Mouse (Mus musculus) bone marrow macrophage, adult 2 months (primary cell): Measurements from ENCODE around the gene Lrrc61. TPM values are rescaled to one million over a fixed set of nuclear protein-coding genes. Genes with fewer than 3 reads are reported as not detected.

Source experiments
- H3K27ac ChIP-seq: 2 replicates; pipeline ENCODE4 v1.5.1; 2012; ENCODE audit warnings: low read depth, low read length; ENCODE audit not compliant: insufficient read depth
- H3K4me1 ChIP-seq: 2 replicates; pipeline ENCODE4 v1.6.1; 2012; ENCODE audit warnings: low read length; ENCODE audit not compliant: control insufficient read depth, insufficient read depth
- H3K4me3 ChIP-seq: 2 replicates; pipeline ENCODE4 v1.5.1; 2012; ENCODE audit warnings: mild to moderate bottlenecking, low read length, moderate library complexity; ENCODE audit not compliant: insufficient read depth
- CTCF ChIP-seq: IDR thresholded peaks from 2 replicates; pipeline ENCODE4 v1.5.1; 2012; ENCODE audit warnings: low read depth, mild to moderate bottlenecking, low read length, moderate library complexity
- POLR2A ChIP-seq: IDR thresholded peaks from 2 replicates; pipeline ENCODE4 v1.6.1; 2012; ENCODE audit warnings: mild to moderate bottlenecking, low read depth, low read length, borderline replicate concordance
- polyA plus RNA-seq: library from polyadenylated mRNA; stranded (reverse); fragments of >200 nt; gene quantifications from 2 replicates; pipeline ENCODE4 v1.2.4, GENCODE M21; 2012; ENCODE audit not compliant: missing spikeins, insufficient read depth, insufficient read length

Lrrc61 gene
- polyA plus RNA-seq, 1 experiment = 19.1 TPM

DNA sequence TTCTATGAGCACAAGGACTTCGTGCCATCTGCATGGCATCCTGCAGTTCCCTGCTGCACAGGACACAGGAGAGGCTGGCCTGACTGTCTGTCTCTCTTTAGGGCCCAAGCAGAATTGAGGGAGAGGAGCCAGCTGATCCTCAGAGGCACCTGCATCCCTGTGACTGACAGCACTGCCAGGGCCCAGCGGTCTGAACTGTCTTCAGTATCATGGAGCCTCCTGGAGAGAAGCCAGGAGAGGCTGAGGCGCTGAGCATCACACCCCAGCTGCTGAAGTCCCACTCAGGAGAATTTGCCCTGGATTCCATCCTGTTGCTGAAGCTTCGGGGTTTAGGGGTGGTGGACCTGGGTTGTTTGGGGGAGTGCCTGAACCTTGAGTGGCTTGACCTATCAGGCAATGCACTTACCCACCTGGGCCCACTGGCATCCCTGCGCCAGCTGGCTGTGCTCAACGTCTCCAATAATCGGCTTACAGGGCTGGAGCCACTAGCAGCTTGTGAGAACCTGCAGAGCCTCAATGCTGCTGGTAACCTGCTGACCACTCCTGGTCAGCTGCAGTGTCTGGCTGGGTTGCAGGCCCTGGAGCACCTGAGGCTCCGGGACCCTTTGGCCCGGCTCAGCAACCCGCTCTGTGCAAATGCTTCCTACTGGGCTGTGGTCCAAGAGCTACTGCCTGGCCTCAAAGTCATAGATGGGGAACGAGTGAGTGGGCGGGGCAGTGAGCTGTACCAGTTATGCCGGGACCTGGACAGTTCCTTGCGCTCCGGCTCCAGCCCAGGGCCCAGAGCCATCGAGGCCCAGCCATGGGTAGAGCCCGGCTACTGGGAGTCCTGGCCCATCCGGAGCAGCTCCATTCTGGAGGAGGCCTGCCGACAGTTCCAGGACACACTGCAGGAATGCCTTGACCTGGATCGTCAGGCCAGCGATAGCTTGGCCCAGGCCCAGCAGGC is 13.7 kb downstream of the Lrrc61 start:
- TF ChIP-seq POLR2A (no peak), CTCF (no peak)
- Histone ChIP-seq H3K4me1 (no peaks in the 10 kb centered on the region), H3K4me3 (no peak overlapping the region), H3K27ac (no peak overlapping the region)

DNA sequence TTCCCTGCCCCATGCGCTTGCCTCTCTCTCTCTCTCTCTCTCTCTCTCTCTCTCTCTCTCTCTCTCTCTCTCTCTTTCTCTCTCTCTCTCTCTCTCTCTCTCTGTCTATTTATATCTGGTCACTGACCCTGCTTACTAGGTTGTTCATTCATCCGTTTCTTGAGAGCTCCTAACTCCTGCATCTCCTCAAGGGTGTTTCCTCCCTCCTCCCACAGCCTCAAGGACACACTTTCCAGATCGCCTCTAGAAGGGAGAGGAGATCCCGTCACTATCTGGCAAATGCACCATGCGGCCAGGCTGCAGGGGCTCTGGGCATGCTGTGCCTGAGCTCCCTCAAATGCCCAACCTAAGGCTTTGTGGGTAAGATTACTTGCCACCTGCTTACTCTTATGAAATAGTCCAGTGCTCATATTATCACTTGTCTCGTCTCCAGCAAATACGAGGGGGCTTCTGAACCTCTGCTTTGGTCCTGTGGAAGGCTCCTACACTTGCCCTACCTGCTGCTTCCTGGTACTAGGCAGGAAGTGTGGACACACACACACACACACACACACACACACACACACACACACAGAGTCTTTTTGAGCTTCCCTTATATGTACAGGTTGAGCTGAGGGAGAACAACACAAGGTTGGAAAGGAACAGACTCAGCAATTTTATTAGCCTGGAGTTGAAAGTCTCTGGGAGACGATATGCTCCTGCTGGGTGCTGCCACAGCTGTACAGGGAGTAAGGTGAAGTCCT is 14.6 kb downstream of the Lrrc61 start:
- no peak for TF ChIP-seq POLR2A
- no peak for TF ChIP-seq CTCF
- H3K4me3 ChIP-seq = no peak overlapping the region
- no peak overlapping the region for H3K27ac ChIP-seq
- H3K4me1 ChIP-seq = no peaks in the 10 kb centered on the region

DNA sequence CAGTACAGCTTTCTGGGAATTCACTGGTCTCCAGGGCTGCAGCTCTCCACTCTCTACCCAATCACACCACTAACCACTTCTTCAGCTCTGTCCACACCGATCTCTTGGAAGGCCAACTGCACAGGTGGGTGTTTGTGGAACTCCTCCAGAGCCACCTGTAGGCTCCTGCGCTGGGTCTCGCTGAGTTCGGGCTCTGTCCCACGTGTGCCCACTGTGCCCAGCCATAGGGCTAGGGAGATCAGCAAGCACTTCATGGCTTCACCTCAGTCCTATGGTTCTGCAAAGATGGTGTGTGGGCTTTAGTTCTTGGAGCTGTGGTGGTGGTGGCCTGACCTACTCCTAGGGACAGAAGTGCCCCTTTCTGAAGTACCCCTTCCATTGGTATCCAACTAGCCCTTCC is 17.4 kb downstream of the Lrrc61 start:
- H3K4me3 ChIP-seq = no peak overlapping the region
- H3K4me1 ChIP-seq = no peaks in the 10 kb centered on the region
- no peak overlapping the region for H3K27ac ChIP-seq
- TF ChIP-seq POLR2A (no peak), CTCF (no peak)

- no peaks in the 10 kb centered on the region for H3K4me1 ChIP-seq
- no peak within 1 kb of the TSS for H3K4me3 ChIP-seq
- H3K27ac ChIP-seq = no peak within 1 kb of the TSS
- TF ChIP-seq POLR2A (no peak), CTCF (no peak)
Measured at GRCm38 (mm10) chr6:48572572-48573061, 18.0 kb downstream of the Lrrc61 start, which contains the start of gene Rarres2. Gene Rarres2, minus strand, starts transcription at chr6:48572789.

- no peak for TF ChIP-seq CTCF
- TF ChIP-seq POLR2A = no peak
- Histone ChIP-seq H3K4me3 (no peak overlapping the region), H3K4me1 (peaks cover 2% of the 10 kb centered on the region), H3K27ac (no peak overlapping the region)
Measured at GRCm38 (mm10) chr6:48573280-48573679, 18.7 kb downstream of the Lrrc61 start.

- no peak overlapping the region for H3K4me3 ChIP-seq
- TF ChIP-seq POLR2A (no peak), CTCF (no peak)
- H3K4me1 ChIP-seq = peaks cover 8% of the 10 kb centered on the region
- no peak overlapping the region for H3K27ac ChIP-seq
Measured at GRCm38 (mm10) chr6:48573981-48574380, 19.4 kb downstream of the Lrrc61 start.

- TF ChIP-seq POLR2A = no peak
- no peak for TF ChIP-seq CTCF
- Histone ChIP-seq H3K4me1 (peaks cover 20% of the 10 kb centered on the region), H3K4me3 (peak overlapping the region; percentile 14; the same call in 1 of the 2 replicates), H3K27ac (peak overlapping the region; percentile 94)
Measured at GRCm38 (mm10) chr6:48578736-48579135, 24.1 kb downstream of the Lrrc61 start.

- Histone ChIP-seq H3K4me3 (peak overlapping the region; percentile 54), H3K27ac (peak overlapping the region; percentile 94), H3K4me1 (peaks cover 20% of the 10 kb centered on the region)
- TF ChIP-seq POLR2A = no peak
- no peak for TF ChIP-seq CTCF
Measured at GRCm38 (mm10) chr6:48579215-48579648, 24.6 kb downstream of the Lrrc61 start.

DNA sequence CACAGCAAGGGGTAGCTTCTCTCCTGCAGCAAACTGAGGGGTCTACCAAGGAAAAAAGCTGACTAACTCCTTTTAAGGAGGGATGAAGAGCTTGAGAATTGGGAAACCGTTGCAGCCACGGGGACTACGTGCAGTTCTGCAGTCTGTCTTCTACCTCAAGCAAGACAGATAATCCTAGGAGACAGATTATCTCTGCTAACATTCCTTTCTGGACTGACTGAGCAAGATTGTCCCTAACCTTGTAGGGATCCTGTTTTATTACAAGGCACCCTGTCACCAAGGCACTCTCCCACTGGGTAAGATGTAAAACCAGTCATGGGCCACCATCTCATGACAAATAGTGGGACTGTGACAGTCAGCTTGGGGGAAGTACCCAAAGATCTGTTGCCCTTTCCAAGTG is 26.7 kb downstream of the Lrrc61 start:
- Histone ChIP-seq H3K27ac (no peak overlapping the region), H3K4me1 (peaks cover 20% of the 10 kb centered on the region), H3K4me3 (no peak overlapping the region)
- TF ChIP-seq POLR2A (no peak), CTCF (no peak)

- Histone ChIP-seq H3K27ac (no peak overlapping the region), H3K4me3 (no peak overlapping the region), H3K4me1 (peaks cover 20% of the 10 kb centered on the region)
- no peak for TF ChIP-seq POLR2A
- no peak for TF ChIP-seq CTCF
Measured at GRCm38 (mm10) chr6:48582037-48582436, 27.4 kb downstream of the Lrrc61 start.
